Mouse (Mus musculus): ENCODE data around the gene Negr1. TPM values are rescaled to one million over a fixed set of nuclear protein-coding genes. Genes with fewer than 3 reads are reported as not detected.
A peak's percentile ranks its signal among the peaks of the same experiment; 100 is the strongest.

Gene Negr1
- polyA plus RNA-seq, 1 experiment from 2014 or later: 5.3 TPM

DNA sequence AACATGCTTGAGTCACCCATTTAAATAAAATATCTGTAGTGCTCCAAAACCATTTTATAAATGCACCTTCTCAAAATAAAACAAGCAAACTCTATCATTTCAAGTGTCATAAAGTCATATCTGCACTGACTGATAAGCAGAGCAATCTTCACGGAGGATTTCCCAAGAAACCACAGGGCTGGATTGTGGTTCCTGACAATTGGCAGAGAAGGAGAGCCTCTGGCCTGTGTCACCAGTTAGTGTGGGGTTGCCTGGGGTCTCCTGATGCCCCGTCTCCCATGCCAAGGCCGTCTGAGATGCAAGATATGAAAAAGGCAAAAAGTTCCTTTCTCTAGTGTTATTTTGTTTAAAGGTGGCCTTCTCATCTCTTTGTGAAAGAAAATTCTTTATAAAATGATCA lies 77.8 kb downstream of the Negr1 start:
- H3K4me1 ChIP-seq (replicated peaks; ENCODE audit: control insufficient read depth, insufficient read depth, low read length): no peaks in the 10 kb centered on the region
- ATAC-seq (replicated peaks; ENCODE audit: low FRiP score) (no peak), DNase-seq (ENCODE audit: low spot score) (no peak)
- H3K4me3 ChIP-seq (ENCODE audit: low read depth, low read length): no peak overlapping the region
- H3K4me2 ChIP-seq (ENCODE audit: low read depth, low read length, severe bottlenecking): no peak overlapping the region
- H3K27me3 ChIP-seq (ENCODE audit: control insufficient read depth, insufficient read depth, low read length): no peaks in the 10 kb centered on the region
- H3K36me3 ChIP-seq (ENCODE audit: control insufficient read depth, insufficient read depth, low read length): no peaks in the 10 kb centered on the region
- no peak overlapping the region for H3K27ac ChIP-seq (ENCODE audit: low read depth, low read length)
- no peak overlapping the region for H3K9ac ChIP-seq (ENCODE audit: low read length)
- H3K9me3 ChIP-seq (ENCODE audit: control insufficient read depth, low read length): no peaks in the 10 kb centered on the region
- WGBS: 84% methylated on average over 3 of the region's 3 CpGs

- Histone ChIP-seq H3K4me2 (ENCODE audit: low read depth, low read length, severe bottlenecking) (no peak overlapping the region), H3K9ac (ENCODE audit: low read length) (no peak overlapping the region), H3K4me3 (ENCODE audit: low read depth, low read length) (no peak overlapping the region), H3K9me3 (ENCODE audit: control insufficient read depth, low read length) (no peaks in the 10 kb centered on the region), H3K27me3 (ENCODE audit: control insufficient read depth, insufficient read depth, low read length) (no peaks in the 10 kb centered on the region), H3K27ac (ENCODE audit: low read depth, low read length) (no peak overlapping the region), H3K36me3 (ENCODE audit: control insufficient read depth, insufficient read depth, low read length) (no peaks in the 10 kb centered on the region), H3K4me1 (replicated peaks; ENCODE audit: control insufficient read depth, insufficient read depth, low read length) (no peaks in the 10 kb centered on the region)
- 85% methylated on average over 3 of the region's 3 CpGs for WGBS
- peak; percentile 79 for ATAC-seq (replicated peaks; ENCODE audit: low FRiP score)
- DNase-seq (ENCODE audit: low spot score): no peak
These were observed 82.2 kb downstream of the Negr1 start for GRCm38 (mm10) chr3:156643710-156644363.

DNA sequence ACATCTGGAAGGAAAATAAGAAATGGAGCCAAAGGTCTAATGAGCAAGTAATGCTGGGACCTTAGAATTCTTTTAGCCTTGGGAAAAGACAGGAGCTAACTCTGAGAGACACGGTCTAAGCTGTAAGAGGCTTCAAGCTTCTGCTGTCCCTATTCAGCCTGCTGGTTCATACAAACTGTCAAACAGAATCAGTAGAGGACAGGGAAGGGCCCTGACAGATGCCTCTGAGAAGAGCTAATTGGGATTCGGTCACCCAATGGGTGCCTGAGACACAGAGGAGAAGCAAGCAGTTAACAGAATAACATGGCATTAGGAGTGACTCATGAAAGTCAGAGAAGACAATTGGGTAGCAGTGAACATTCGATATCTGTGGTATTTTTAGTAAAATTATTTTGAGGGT lies 86.8 kb downstream of the Negr1 start:
- Histone ChIP-seq H3K27me3 (ENCODE audit: control insufficient read depth, insufficient read depth, low read length) (no peaks in the 10 kb centered on the region), H3K27ac (ENCODE audit: low read depth, low read length) (no peak overlapping the region), H3K36me3 (ENCODE audit: control insufficient read depth, insufficient read depth, low read length) (no peaks in the 10 kb centered on the region), H3K4me3 (ENCODE audit: low read depth, low read length) (no peak overlapping the region), H3K9me3 (ENCODE audit: control insufficient read depth, low read length) (no peaks in the 10 kb centered on the region), H3K9ac (ENCODE audit: low read length) (no peak overlapping the region), H3K4me2 (ENCODE audit: low read depth, low read length, severe bottlenecking) (no peak overlapping the region), H3K4me1 (replicated peaks; ENCODE audit: control insufficient read depth, insufficient read depth, low read length) (no peaks in the 10 kb centered on the region)
- 84% methylated on average over 3 of the region's 3 CpGs for WGBS
- DNase-seq (ENCODE audit: low spot score): no peak
- ATAC-seq (replicated peaks; ENCODE audit: low FRiP score): no peak

GRCm38 (mm10) chr3:156662553-156662952 lies 101.0 kb downstream of the Negr1 start:
- Histone ChIP-seq H3K9me3 (ENCODE audit: control insufficient read depth, low read length) (no peaks in the 10 kb centered on the region), H3K9ac (ENCODE audit: low read length) (no peak overlapping the region), H3K27ac (ENCODE audit: low read depth, low read length) (no peak overlapping the region), H3K4me3 (ENCODE audit: low read depth, low read length) (no peak overlapping the region), H3K36me3 (ENCODE audit: control insufficient read depth, insufficient read depth, low read length) (no peaks in the 10 kb centered on the region), H3K4me1 (replicated peaks; ENCODE audit: control insufficient read depth, insufficient read depth, low read length) (no peaks in the 10 kb centered on the region), H3K27me3 (ENCODE audit: control insufficient read depth, insufficient read depth, low read length) (no peaks in the 10 kb centered on the region), H3K4me2 (ENCODE audit: low read depth, low read length, severe bottlenecking) (no peak overlapping the region)
- ATAC-seq (replicated peaks; ENCODE audit: low FRiP score) (no peak), DNase-seq (ENCODE audit: low spot score) (no peak)
- WGBS: 95% methylated on average over 2 of the region's 2 CpGs

GRCm38 (mm10) chr3:156672560-156672959 lies 111.0 kb downstream of the Negr1 start:
- H3K9me3 ChIP-seq (ENCODE audit: control insufficient read depth, low read length): no peaks in the 10 kb centered on the region
- H3K4me2 ChIP-seq (ENCODE audit: low read depth, low read length, severe bottlenecking): no peak overlapping the region
- 84% methylated on average over 3 of the region's 3 CpGs for WGBS
- ATAC-seq (replicated peaks; ENCODE audit: low FRiP score): no peak
- H3K27me3 ChIP-seq (ENCODE audit: control insufficient read depth, insufficient read depth, low read length): no peaks in the 10 kb centered on the region
- no peaks in the 10 kb centered on the region for H3K36me3 ChIP-seq (ENCODE audit: control insufficient read depth, insufficient read depth, low read length)
- H3K4me1 ChIP-seq (replicated peaks; ENCODE audit: control insufficient read depth, insufficient read depth, low read length): no peaks in the 10 kb centered on the region
- H3K27ac ChIP-seq (ENCODE audit: low read depth, low read length): no peak overlapping the region
- H3K9ac ChIP-seq (ENCODE audit: low read length): no peak overlapping the region
- no peak overlapping the region for H3K4me3 ChIP-seq (ENCODE audit: low read depth, low read length)
- no peak for DNase-seq (ENCODE audit: low spot score)

GRCm38 (mm10) chr3:156690059-156690605 lies 128.5 kb downstream of the Negr1 start:
- Histone ChIP-seq H3K4me1 (replicated peaks; ENCODE audit: control insufficient read depth, insufficient read depth, low read length) (no peaks in the 10 kb centered on the region), H3K4me2 (ENCODE audit: low read depth, low read length, severe bottlenecking) (no peak overlapping the region), H3K9ac (ENCODE audit: low read length) (no peak overlapping the region), H3K27me3 (ENCODE audit: control insufficient read depth, insufficient read depth, low read length) (no peaks in the 10 kb centered on the region), H3K9me3 (ENCODE audit: control insufficient read depth, low read length) (no peaks in the 10 kb centered on the region), H3K4me3 (ENCODE audit: low read depth, low read length) (no peak overlapping the region), H3K36me3 (ENCODE audit: control insufficient read depth, insufficient read depth, low read length) (no peaks in the 10 kb centered on the region), H3K27ac (ENCODE audit: low read depth, low read length) (no peak overlapping the region)
- 85% methylated on average over 5 of the region's 5 CpGs for WGBS
- ATAC-seq (replicated peaks; ENCODE audit: low FRiP score) (no peak), DNase-seq (ENCODE audit: low spot score) (no peak)

- Histone ChIP-seq H3K9me3 (ENCODE audit: control insufficient read depth, low read length) (no peaks in the 10 kb centered on the region), H3K27ac (ENCODE audit: low read depth, low read length) (no peak overlapping the region), H3K36me3 (ENCODE audit: control insufficient read depth, insufficient read depth, low read length) (no peaks in the 10 kb centered on the region), H3K9ac (ENCODE audit: low read length) (no peak overlapping the region), H3K4me3 (ENCODE audit: low read depth, low read length) (no peak overlapping the region), H3K27me3 (ENCODE audit: control insufficient read depth, insufficient read depth, low read length) (no peaks in the 10 kb centered on the region), H3K4me2 (ENCODE audit: low read depth, low read length, severe bottlenecking) (no peak overlapping the region), H3K4me1 (replicated peaks; ENCODE audit: control insufficient read depth, insufficient read depth, low read length) (no peaks in the 10 kb centered on the region)
- DNase-seq (ENCODE audit: low spot score) (no peak), ATAC-seq (replicated peaks; ENCODE audit: low FRiP score) (no peak)
- WGBS: 97% methylated on average over 1 of the region's 1 CpGs
These were observed 137.1 kb downstream of the Negr1 start for GRCm38 (mm10) chr3:156698687-156699086.

- no peaks in the 10 kb centered on the region for H3K36me3 ChIP-seq (ENCODE audit: control insufficient read depth, insufficient read depth, low read length)
- no peak for DNase-seq (ENCODE audit: low spot score)
- no peak for ATAC-seq (replicated peaks; ENCODE audit: low FRiP score)
- no peaks in the 10 kb centered on the region for H3K27me3 ChIP-seq (ENCODE audit: control insufficient read depth, insufficient read depth, low read length)
- no peaks in the 10 kb centered on the region for H3K9me3 ChIP-seq (ENCODE audit: control insufficient read depth, low read length)
- 88% methylated on average over 1 of the region's 1 CpGs for WGBS
- no peak overlapping the region for H3K9ac ChIP-seq (ENCODE audit: low read length)
- no peak overlapping the region for H3K27ac ChIP-seq (ENCODE audit: low read depth, low read length)
- H3K4me2 ChIP-seq (ENCODE audit: low read depth, low read length, severe bottlenecking): no peak overlapping the region
- H3K4me1 ChIP-seq (replicated peaks; ENCODE audit: control insufficient read depth, insufficient read depth, low read length): no peaks in the 10 kb centered on the region
- H3K4me3 ChIP-seq (ENCODE audit: low read depth, low read length): no peak overlapping the region
These were observed 141.6 kb downstream of the Negr1 start for GRCm38 (mm10) chr3:156703241-156703640.

DNA sequence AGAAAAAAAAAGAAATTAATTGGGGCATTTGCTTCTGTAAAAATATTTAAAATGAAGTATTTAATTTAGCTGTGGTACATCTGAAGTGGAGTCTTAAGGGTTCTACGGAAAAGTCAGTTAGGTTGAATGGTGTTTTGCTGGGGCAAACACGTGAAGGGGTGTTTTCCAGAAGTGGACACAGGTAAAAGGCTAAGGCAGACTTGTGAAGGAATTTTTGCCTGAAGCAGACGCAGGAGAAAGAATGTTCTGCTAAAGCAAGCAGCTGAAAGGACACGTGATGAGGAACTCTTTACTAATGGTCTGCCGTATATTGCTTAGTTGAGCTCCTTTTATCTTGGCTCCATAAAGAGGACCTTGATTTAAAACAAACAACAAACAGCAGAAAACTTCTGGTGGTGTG lies 148.6 kb downstream of the Negr1 start:
- H3K36me3 ChIP-seq (ENCODE audit: control insufficient read depth, insufficient read depth, low read length): no peaks in the 10 kb centered on the region
- ATAC-seq (replicated peaks; ENCODE audit: low FRiP score): no peak
- H3K4me2 ChIP-seq (ENCODE audit: low read depth, low read length, severe bottlenecking): no peak overlapping the region
- no peaks in the 10 kb centered on the region for H3K4me1 ChIP-seq (replicated peaks; ENCODE audit: control insufficient read depth, insufficient read depth, low read length)
- WGBS: 75% methylated on average over 5 of the region's 5 CpGs
- H3K4me3 ChIP-seq (ENCODE audit: low read depth, low read length): no peak overlapping the region
- H3K9ac ChIP-seq (ENCODE audit: low read length): no peak overlapping the region
- H3K27me3 ChIP-seq (ENCODE audit: control insufficient read depth, insufficient read depth, low read length): no peaks in the 10 kb centered on the region
- DNase-seq (ENCODE audit: low spot score): no peak
- H3K9me3 ChIP-seq (ENCODE audit: control insufficient read depth, low read length): no peaks in the 10 kb centered on the region
- H3K27ac ChIP-seq (ENCODE audit: low read depth, low read length): no peak overlapping the region
